Mouse (Mus musculus) NIH3T3 (cell line): Measurements from ENCODE around the gene Parvb.
A peak's percentile ranks its signal among the peaks of the same experiment; 100 is the strongest.

Source experiments
- DNase-seq: peaks from one replicate; pipeline ENCODE4 v3.0.0-alpha.2; 2012; ENCODE audit warnings: low read depth

Gene Parvb

GRCm38 (mm10) chr15:84217969-84218782 is 13.7 kb upstream of the Parvb start:
- DNase-seq = no peak

- no peak for DNase-seq
These were observed 13.0 kb upstream of the Parvb start for GRCm38 (mm10) chr15:84218783-84219271.

GRCm38 (mm10) chr15:84221539-84221938 is 10.3 kb upstream of the Parvb start:
- DNase-seq = no peak

- DNase-seq = peak; percentile 53
These were observed 8.4 kb upstream of the Parvb start for GRCm38 (mm10) chr15:84223423-84223822.

GRCm38 (mm10) chr15:84224779-84225178 is 7.1 kb upstream of the Parvb start:
- peak; percentile 28 for DNase-seq

GRCm38 (mm10) chr15:84226918-84227317 is 4.9 kb upstream of the Parvb start:
- no peak for DNase-seq

GRCm38 (mm10) chr15:84230661-84231060 is 1.2 kb upstream of the Parvb start:
- DNase-seq = no peak

GRCm38 (mm10) chr15:84231113-84231712 is 630 bp upstream of the Parvb start:
- peak; percentile 52 for DNase-seq

- peak; percentile 45 for DNase-seq
These were observed 766 bp downstream of the Parvb start for GRCm38 (mm10) chr15:84232609-84233008.

GRCm38 (mm10) chr15:84234794-84235581 is 3.1 kb downstream of the Parvb start:
- peak; percentile 47 for DNase-seq

GRCm38 (mm10) chr15:84235646-84236045 is 3.8 kb downstream of the Parvb start:
- DNase-seq = peak; percentile 74

- no peak for DNase-seq
These were observed 6.7 kb downstream of the Parvb start for GRCm38 (mm10) chr15:84238552-84238951.

- DNase-seq = no peak
These were observed 7.2 kb downstream of the Parvb start for GRCm38 (mm10) chr15:84238991-84239401.

GRCm38 (mm10) chr15:84241520-84241919 is 9.7 kb downstream of the Parvb start:
- DNase-seq = no peak

GRCm38 (mm10) chr15:84245104-84245503 is 13.3 kb downstream of the Parvb start:
- DNase-seq = no peak

GRCm38 (mm10) chr15:84246195-84246594 is 14.4 kb downstream of the Parvb start:
- DNase-seq = no peak

GRCm38 (mm10) chr15:84247309-84247708 is 15.5 kb downstream of the Parvb start:
- DNase-seq = no peak

- no peak for DNase-seq
These were observed 19.4 kb downstream of the Parvb start for GRCm38 (mm10) chr15:84251227-84251626.

- no peak for DNase-seq
These were observed 20.8 kb downstream of the Parvb start for GRCm38 (mm10) chr15:84252645-84253044.

- peak; percentile 8 for DNase-seq
These were observed 21.9 kb downstream of the Parvb start for GRCm38 (mm10) chr15:84253757-84254156.

- no peak for DNase-seq
These were observed 22.5 kb downstream of the Parvb start for GRCm38 (mm10) chr15:84254387-84254786.

- DNase-seq = no peak
These were observed 24.5 kb downstream of the Parvb start for GRCm38 (mm10) chr15:84256254-84256850.
